Mouse (Mus musculus) forebrain, embryonic 14.5 days (tissue): ENCODE data around the gene Mansc1. TPM values are rescaled to one million over a fixed set of nuclear protein-coding genes. Genes with fewer than 3 reads are reported as not detected.

Experiments used
- ATAC-seq: fragments of 200-750 bp; cut with Nextera tagmentation; 2 replicates; pipeline ENCODE4 v1.8.0; 2017; ENCODE audit warnings: mild to moderate bottlenecking, moderate library complexity
- DNase-seq: peaks from one replicate; pipeline ENCODE4 v3.0.0-alpha.2; 2015; ENCODE audit warnings: low spot score
- H3K27ac ChIP-seq: fragments of 300-500 bp; sonication (generic); 2 replicates; pipeline ENCODE4 v1.5.1; 2014; ENCODE audit warnings: low read depth, mild to moderate bottlenecking, control low read depth, low read length, moderate library complexity
- H3K27me3 ChIP-seq: fragments of 300-500 bp; sonication (generic); replicated peaks from 2 replicates; pipeline ENCODE4 v1.6.1; 2014; ENCODE audit warnings: low read length, control low read depth, mixed read lengths; ENCODE audit not compliant: control insufficient read depth, insufficient read depth
- H3K36me3 ChIP-seq: fragments of 300-500 bp; sonication (generic); 2 replicates; pipeline ENCODE4 v1.6.1; 2014; ENCODE audit warnings: low read length, control low read depth; ENCODE audit not compliant: control insufficient read depth, insufficient read depth
- H3K4me1 ChIP-seq: fragments of 300-500 bp; sonication (generic); 2 replicates; pipeline ENCODE4 v1.6.1; 2014; ENCODE audit warnings: antibody characterized with exemption, low read length, control low read depth; ENCODE audit not compliant: control insufficient read depth, insufficient read depth
- H3K4me2 ChIP-seq: fragments of 300-500 bp; sonication (generic); 2 replicates; pipeline ENCODE4 v1.6.1; 2014; ENCODE audit warnings: mild to moderate bottlenecking, control low read depth, low read length
- H3K4me3 ChIP-seq: fragments of 300-500 bp; sonication (generic); 2 replicates; pipeline ENCODE4 v1.5.1; 2014; ENCODE audit warnings: low read depth, low read length, control low read depth
- H3K9ac ChIP-seq: fragments of 300-500 bp; sonication (generic); 2 replicates; pipeline ENCODE4 v1.6.1; 2014; ENCODE audit warnings: mild to moderate bottlenecking, low read length, control low read depth, moderate library complexity
- H3K9me3 ChIP-seq: fragments of 300-500 bp; sonication (generic); replicated peaks from 2 replicates; pipeline ENCODE4 v1.6.1; 2016; ENCODE audit warnings: low read length, control low read depth, mixed read lengths; ENCODE audit not compliant: control insufficient read depth
- WGBS: fragments of 180-500 bp; shearing (Covaris S2); extraction: QIAGEN DNeasy Blood & Tissue Kit; methylation state at CpG from one replicate; pipeline ENCODE4 v1.1.7; 2014; 5-methylcytosine and 5-hydroxymethylcytosine counted together
- polyA plus RNA-seq: library from polyadenylated mRNA; unstranded; fragments of >200 nt; fragmentation: Nextera tagmentation; extraction: Ambion mirVana; gene quantifications from 2 replicates; pipeline ENCODE4 v1.2.1, GENCODE M21; 2014

Gene Mansc1
- polyA plus RNA-seq, 1 experiment from 2014 or later: 0.88 TPM

DNA sequence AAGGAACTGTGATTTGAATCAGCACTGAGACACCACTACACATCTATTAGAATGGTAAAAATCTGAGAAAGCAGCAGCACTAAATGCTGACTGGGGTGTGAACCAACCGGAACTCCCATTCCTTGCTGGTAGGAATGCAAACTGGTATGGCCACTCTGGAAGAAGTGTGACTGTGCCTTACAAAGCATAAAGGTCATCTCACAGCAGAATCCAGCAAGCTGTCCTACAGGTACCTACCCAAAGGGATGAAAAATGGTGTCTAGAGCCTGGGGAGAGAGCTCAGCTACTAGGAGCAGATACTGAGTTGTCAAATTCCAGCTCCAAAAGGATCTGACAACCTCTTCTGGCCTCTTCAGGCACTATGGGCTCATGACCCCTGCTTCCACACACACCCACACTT is 5.7 kb downstream of the Mansc1 start:
- Histone ChIP-seq H3K27me3 (no peaks in the 10 kb centered on the region), H3K27ac (no peak overlapping the region), H3K36me3 (no peaks in the 10 kb centered on the region), H3K4me3 (no peak overlapping the region), H3K9ac (no peak overlapping the region), H3K4me2 (no peak overlapping the region), H3K9me3 (no peaks in the 10 kb centered on the region), H3K4me1 (no peaks in the 10 kb centered on the region)
- 95% methylated on average over 1 of the region's 1 CpGs for WGBS
- no peak for DNase-seq
- no peak for ATAC-seq

GRCm38 (mm10) chr6:134625431-134625830 is 6.9 kb downstream of the Mansc1 start:
- H3K36me3 ChIP-seq: no peaks in the 10 kb centered on the region
- no peaks in the 10 kb centered on the region for H3K9me3 ChIP-seq
- no peak overlapping the region for H3K9ac ChIP-seq
- no peak overlapping the region for H3K27ac ChIP-seq
- DNase-seq (no peak), ATAC-seq (no peak)
- no peaks in the 10 kb centered on the region for H3K27me3 ChIP-seq
- no peak overlapping the region for H3K4me2 ChIP-seq
- no peaks in the 10 kb centered on the region for H3K4me1 ChIP-seq
- 67% methylated on average over 12 of the region's 12 CpGs for WGBS
- no peak overlapping the region for H3K4me3 ChIP-seq

- DNase-seq (no peak), ATAC-seq (no peak)
- H3K27ac ChIP-seq: no peak overlapping the region
- no peak overlapping the region for H3K4me3 ChIP-seq
- no peaks in the 10 kb centered on the region for H3K4me1 ChIP-seq
- H3K27me3 ChIP-seq: no peaks in the 10 kb centered on the region
- H3K36me3 ChIP-seq: no peaks in the 10 kb centered on the region
- H3K9me3 ChIP-seq: no peaks in the 10 kb centered on the region
- no peak overlapping the region for H3K9ac ChIP-seq
- no peak overlapping the region for H3K4me2 ChIP-seq
- 81% methylated on average over 14 of the region's 14 CpGs for WGBS
Measured at GRCm38 (mm10) chr6:134621552-134621949, 10.7 kb downstream of the Mansc1 start.

DNA sequence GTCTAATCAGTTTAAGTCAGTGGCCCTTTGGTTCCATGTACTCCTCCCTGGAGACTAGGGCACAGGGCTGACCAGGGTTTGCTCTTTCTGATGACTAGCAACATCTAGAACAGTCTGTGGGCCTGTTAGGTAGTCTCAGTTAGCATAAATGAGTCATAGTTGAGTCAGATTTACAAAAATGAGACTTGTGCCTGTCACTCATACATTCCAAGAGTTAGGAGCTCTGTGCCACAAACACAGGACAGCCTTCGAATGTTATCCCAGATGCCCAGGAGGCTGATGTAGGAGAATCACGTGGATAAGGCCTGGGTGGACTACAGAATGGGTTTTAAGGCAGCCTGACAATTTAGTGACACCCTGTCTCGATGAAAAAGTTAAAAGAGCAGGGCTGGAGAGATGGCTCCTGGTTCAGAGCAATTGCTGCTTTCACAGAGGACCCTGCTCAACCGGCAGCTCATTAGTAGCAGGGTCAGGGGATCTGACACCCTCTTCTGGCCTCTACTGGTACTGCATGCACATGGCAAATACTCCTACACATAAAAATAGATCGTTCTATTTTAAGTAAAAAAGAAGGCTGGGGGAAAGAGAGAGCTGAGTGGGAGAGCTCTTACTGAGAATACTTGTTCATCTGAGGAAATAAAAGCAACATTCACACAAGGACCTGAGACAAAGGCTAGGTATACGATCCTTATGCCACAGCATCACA is 11.3 kb downstream of the Mansc1 start:
- no peak overlapping the region for H3K27ac ChIP-seq
- no peaks in the 10 kb centered on the region for H3K9me3 ChIP-seq
- no peak overlapping the region for H3K4me2 ChIP-seq
- no peaks in the 10 kb centered on the region for H3K36me3 ChIP-seq
- no peaks in the 10 kb centered on the region for H3K27me3 ChIP-seq
- WGBS: 71% methylated on average over 6 of the region's 6 CpGs
- H3K9ac ChIP-seq: no peak overlapping the region
- H3K4me1 ChIP-seq: no peaks in the 10 kb centered on the region
- H3K4me3 ChIP-seq: no peak overlapping the region
- no peak for ATAC-seq
- no peak for DNase-seq

GRCm38 (mm10) chr6:134620129-134620528 is 12.2 kb downstream of the Mansc1 start:
- Histone ChIP-seq H3K9me3 (no peaks in the 10 kb centered on the region), H3K27me3 (no peaks in the 10 kb centered on the region), H3K4me2 (no peak overlapping the region), H3K36me3 (no peaks in the 10 kb centered on the region), H3K4me1 (no peaks in the 10 kb centered on the region), H3K9ac (no peak overlapping the region), H3K4me3 (no peak overlapping the region), H3K27ac (no peak overlapping the region)
- DNase-seq: no peak
- 69% methylated on average over 3 of the region's 3 CpGs for WGBS
- ATAC-seq: no peak

GRCm38 (mm10) chr6:134617589-134617988 is 14.7 kb downstream of the Mansc1 start:
- Histone ChIP-seq H3K9ac (no peak overlapping the region), H3K4me3 (no peak overlapping the region), H3K27me3 (no peaks in the 10 kb centered on the region), H3K4me1 (0 out of 2 replicates have a peak, but pooled peaks cover 2% of the 10 kb centered on the region), H3K4me2 (no peak overlapping the region), H3K27ac (no peak overlapping the region), H3K36me3 (no peaks in the 10 kb centered on the region), H3K9me3 (no peaks in the 10 kb centered on the region)
- DNase-seq (no peak), ATAC-seq (no peak)
- WGBS: 58% methylated on average over 3 of the region's 3 CpGs

DNA sequence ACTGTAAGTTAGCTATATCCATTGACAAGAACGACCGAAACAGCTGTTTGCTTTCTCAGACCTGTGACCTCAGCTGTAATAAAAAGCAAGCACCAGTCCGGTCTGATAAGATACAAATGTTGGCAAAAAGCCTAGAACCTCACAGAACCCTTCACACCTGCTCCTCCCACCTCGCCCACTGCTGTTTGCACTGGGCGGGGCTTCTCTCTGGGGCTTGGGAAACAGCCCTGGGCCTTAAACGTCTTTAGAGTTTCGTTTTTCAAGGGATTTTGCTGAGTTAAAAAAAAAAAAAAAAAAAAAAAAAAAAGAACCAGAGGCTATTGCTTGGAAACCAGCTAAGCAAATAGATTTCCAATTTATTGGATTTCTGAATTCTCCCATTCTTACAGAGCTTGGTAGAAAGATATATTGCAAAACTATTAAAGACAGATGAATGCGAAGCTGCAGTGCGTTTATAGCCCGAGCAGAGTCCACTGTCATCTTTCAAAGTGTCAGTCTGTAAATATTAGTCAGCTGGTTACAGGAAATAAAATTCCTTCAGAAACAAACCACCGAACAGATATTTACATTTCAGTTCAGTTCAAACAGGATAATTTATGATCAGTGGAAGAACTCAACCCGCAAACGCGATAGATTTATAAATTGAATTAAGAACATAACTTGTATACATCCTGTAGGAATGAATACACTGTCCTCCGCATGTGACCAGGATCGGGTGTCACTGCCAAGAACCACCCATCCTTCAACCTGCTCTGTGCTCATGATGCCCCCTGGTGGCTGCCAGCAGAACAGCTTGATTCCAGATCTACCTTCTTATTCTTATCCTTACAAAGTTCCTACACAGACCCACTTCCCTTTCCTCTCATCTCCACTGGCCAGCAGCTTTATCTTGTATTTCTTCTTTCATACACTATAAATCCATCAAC is 17.3 kb downstream of the Mansc1 start:
- no peaks in the 10 kb centered on the region for H3K9me3 ChIP-seq
- peak; percentile 77 for ATAC-seq
- H3K27me3 ChIP-seq: no peaks in the 10 kb centered on the region
- H3K4me1 ChIP-seq: 0 out of 2 replicates have a peak, but pooled peaks cover 2% of the 10 kb centered on the region
- DNase-seq: peak; percentile 86
- no peak overlapping the region for H3K9ac ChIP-seq
- 24% methylated on average over 16 of the region's 16 CpGs for WGBS
- H3K27ac ChIP-seq: no peak overlapping the region
- no peak overlapping the region for H3K4me3 ChIP-seq
- H3K4me2 ChIP-seq: no peak overlapping the region
- no peaks in the 10 kb centered on the region for H3K36me3 ChIP-seq

- no peak for ATAC-seq
- WGBS: 85% methylated on average over 4 of the region's 4 CpGs
- Histone ChIP-seq H3K36me3 (no peaks in the 10 kb centered on the region), H3K4me1 (0 out of 2 replicates have a peak, but pooled peaks cover 2% of the 10 kb centered on the region), H3K27ac (no peak overlapping the region), H3K9ac (no peak overlapping the region), H3K4me3 (no peak overlapping the region), H3K27me3 (no peaks in the 10 kb centered on the region), H3K4me2 (no peak overlapping the region), H3K9me3 (no peaks in the 10 kb centered on the region)
- DNase-seq: no peak
Measured at GRCm38 (mm10) chr6:134614322-134614721, 18.0 kb downstream of the Mansc1 start.

DNA sequence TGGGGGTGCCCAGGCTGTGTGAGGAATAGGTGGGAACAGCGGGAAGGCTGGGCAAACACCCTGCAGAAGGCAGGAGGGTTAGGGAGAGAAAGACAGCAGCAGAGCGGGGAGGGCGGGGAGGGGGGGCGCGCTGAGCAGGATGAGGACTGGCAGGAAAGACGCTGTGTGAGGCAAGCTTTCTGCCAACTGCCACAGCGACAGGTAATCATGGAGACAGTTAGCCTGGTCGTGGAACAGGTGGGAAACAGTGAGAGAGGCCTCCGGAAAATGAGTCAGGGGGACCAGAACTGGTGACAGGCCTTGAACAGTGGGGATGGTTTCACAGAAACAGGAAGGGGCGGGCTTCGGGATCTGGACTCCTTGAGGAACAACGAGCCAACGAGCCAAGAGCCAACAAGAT is 20.4 kb downstream of the Mansc1 start:
- no peaks in the 10 kb centered on the region for H3K9me3 ChIP-seq
- no peak for ATAC-seq
- 72% methylated on average over 13 of the region's 13 CpGs for WGBS
- H3K4me3 ChIP-seq: no peak overlapping the region
- H3K4me1 ChIP-seq: 0 out of 2 replicates have a peak, but pooled peaks cover 2% of the 10 kb centered on the region
- no peak overlapping the region for H3K27ac ChIP-seq
- H3K27me3 ChIP-seq: no peaks in the 10 kb centered on the region
- DNase-seq: no peak
- H3K4me2 ChIP-seq: no peak overlapping the region
- H3K36me3 ChIP-seq: no peaks in the 10 kb centered on the region
- no peak overlapping the region for H3K9ac ChIP-seq
